Mouse (Mus musculus): ENCODE data around the gene Apol7b.
"Not testable (repeated sequence)": the region's sequence is repeated elsewhere in the genome, so short reads cannot be mapped to it uniquely, and the experiment has no call there.

Gene Apol7b

GRCm38 (mm10) chr15:77447392-77447791 is at the start of gene Apol7b:
Gene Apol7b (minus strand): TSS chr15:77447492.
- DNase-seq (ENCODE audit: low read depth): not testable (repeated sequence)

GRCm38 (mm10) chr15:77494694-77495093 is 47.4 kb upstream of the Apol7b start:
- DNase-seq (ENCODE audit: low read depth): peak; percentile 3

- DNase-seq (ENCODE audit: low read depth): not testable (repeated sequence)
These were observed 45.9 kb upstream of the Apol7b start for GRCm38 (mm10) chr15:77493181-77493580.

GRCm38 (mm10) chr15:77482140-77482794 is 35.0 kb upstream of the Apol7b start:
- DNase-seq (ENCODE audit: low read depth): no peak

GRCm38 (mm10) chr15:77476693-77477092 is 29.4 kb upstream of the Apol7b start, which contains the start of gene Apol10a:
Gene Apol10a (plus strand): TSS chr15:77477047.
- DNase-seq (ENCODE audit: low read depth): not testable (repeated sequence)

GRCm38 (mm10) chr15:77474699-77475390 is 27.6 kb upstream of the Apol7b start:
- DNase-seq (ENCODE audit: low read depth): not testable (repeated sequence)

GRCm38 (mm10) chr15:77449927-77450326 is 2.6 kb upstream of the Apol7b start:
- DNase-seq (ENCODE audit: low read depth): peak; percentile 5

GRCm38 (mm10) chr15:77445668-77446067 is 1.6 kb downstream of the Apol7b start:
- DNase-seq (ENCODE audit: low read depth): not testable (repeated sequence)

GRCm38 (mm10) chr15:77444746-77445145 is 2.5 kb downstream of the Apol7b start:
- DNase-seq (ENCODE audit: low read depth): not testable (repeated sequence)

GRCm38 (mm10) chr15:77428690-77429448 is 18.4 kb downstream of the Apol7b start:
- not testable (repeated sequence) for DNase-seq (ENCODE audit: low read depth)

GRCm38 (mm10) chr15:77422925-77423324 is 24.4 kb downstream of the Apol7b start:
- not testable (repeated sequence) for DNase-seq (ENCODE audit: low read depth)

GRCm38 (mm10) chr15:77419657-77420056 is 27.6 kb downstream of the Apol7b start:
- DNase-seq (ENCODE audit: low read depth): not testable (repeated sequence)

GRCm38 (mm10) chr15:77416655-77417333 is 30.5 kb downstream of the Apol7b start:
- DNase-seq (ENCODE audit: low read depth): not testable (repeated sequence)

- not testable (repeated sequence) for DNase-seq (ENCODE audit: low read depth)
These were observed 31.6 kb downstream of the Apol7b start for GRCm38 (mm10) chr15:77415653-77416052.

GRCm38 (mm10) chr15:77412695-77413094 is 34.6 kb downstream of the Apol7b start:
- DNase-seq (ENCODE audit: low read depth): peak; percentile 3

- not testable (repeated sequence) for DNase-seq (ENCODE audit: low read depth)
These were observed 36.3 kb downstream of the Apol7b start, which contains the start of gene Apol9a for GRCm38 (mm10) chr15:77411035-77411434. Gene Apol9a (minus strand): TSS chr15:77411135.

- not testable (repeated sequence) for DNase-seq (ENCODE audit: low read depth)
These were observed 40.9 kb downstream of the Apol7b start for GRCm38 (mm10) chr15:77406370-77406769.

GRCm38 (mm10) chr15:77399027-77399426 is 48.3 kb downstream of the Apol7b start, which contains the start of gene Apol7a:
Gene Apol7a (minus strand): TSS chr15:77399110.
- DNase-seq (ENCODE audit: low read depth): peak; percentile 2

- not testable (repeated sequence) for DNase-seq (ENCODE audit: low read depth)
These were observed 49.7 kb downstream of the Apol7b start for GRCm38 (mm10) chr15:77397450-77398132.

GRCm38 (mm10) chr15:77393832-77394231 is 53.5 kb downstream of the Apol7b start:
- DNase-seq (ENCODE audit: low read depth): not testable (repeated sequence)

- no peak for DNase-seq (ENCODE audit: low read depth)
These were observed 59.8 kb downstream of the Apol7b start for GRCm38 (mm10) chr15:77387462-77387861.

All from 416B (cell line).